Mouse (Mus musculus): ENCODE results near the gene Prmt1. TPM values are rescaled to one million over a fixed set of nuclear protein-coding genes. Genes with fewer than 3 reads are reported as not detected.

Gene Prmt1
- polyA plus RNA-seq, 1 experiment from 2014 or later = 236 TPM

DNA sequence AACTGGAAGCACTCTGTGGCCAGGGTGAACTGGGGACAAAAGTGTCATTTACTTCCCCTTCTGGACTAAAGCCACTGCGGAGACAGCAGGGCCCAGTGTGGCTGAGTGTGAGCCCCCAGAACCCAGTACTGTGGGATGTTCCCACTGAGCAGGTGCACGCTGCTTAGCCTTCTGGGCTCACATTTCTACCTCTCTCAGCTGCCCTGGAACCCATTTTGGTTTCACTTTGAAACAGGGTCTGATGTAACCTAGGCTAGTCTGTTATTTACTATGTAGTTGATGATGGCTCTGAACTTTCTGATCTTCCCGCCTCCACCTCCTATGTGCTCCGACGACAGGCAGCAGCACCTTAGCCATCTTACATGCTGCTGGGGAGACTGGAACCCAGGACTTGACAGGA lies 23.5 kb downstream of the Prmt1 start:
- no peaks in the 10 kb centered on the region for H3K9me3 ChIP-seq (ENCODE audit: control insufficient read depth, low read length)
- 96% methylated on average over 5 of the region's 5 CpGs for WGBS
- H3K9ac ChIP-seq (replicated peaks; ENCODE audit: low read length) = no peak overlapping the region
- peaks cover 77% of the 10 kb centered on the region for H3K36me3 ChIP-seq (ENCODE audit: control insufficient read depth, insufficient read depth, low read length)
- ATAC-seq (ENCODE audit: low FRiP score, low TSS enrichment) (no peak), DNase-seq (no peak)
- H3K4me2 ChIP-seq (ENCODE audit: low read length) = no peak overlapping the region
- no peak overlapping the region for H3K4me3 ChIP-seq (replicated peaks; ENCODE audit: low read depth, low read length)
- no peak overlapping the region for H3K27ac ChIP-seq (replicated peaks; ENCODE audit: low read depth, low read length)
- H3K27me3 ChIP-seq (ENCODE audit: control insufficient read depth, insufficient read depth, low read length) = no peaks in the 10 kb centered on the region
- no peaks in the 10 kb centered on the region for H3K4me1 ChIP-seq (ENCODE audit: control insufficient read depth, insufficient read depth, low read length)

DNA sequence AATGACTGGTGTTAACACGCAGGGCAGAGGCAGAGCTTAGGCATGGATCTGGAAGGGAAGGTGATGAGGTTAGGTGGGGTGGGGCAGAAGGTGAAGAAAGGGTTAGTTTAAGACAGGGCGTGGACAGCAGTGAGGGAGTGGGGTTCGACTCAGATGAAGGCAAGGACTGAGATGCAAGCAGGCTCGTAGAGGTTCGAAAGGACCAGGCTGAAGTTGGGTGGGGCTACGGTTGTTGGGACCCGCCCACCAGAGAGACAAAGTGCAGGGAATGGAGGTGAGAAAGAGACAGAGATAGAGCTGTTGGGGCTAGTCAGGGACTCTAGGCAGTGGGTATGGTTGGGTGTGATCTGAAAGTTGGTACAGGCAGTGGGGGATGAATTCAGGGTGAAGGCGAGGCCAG lies 24.0 kb downstream of the Prmt1 start:
- no peaks in the 10 kb centered on the region for H3K9me3 ChIP-seq (ENCODE audit: control insufficient read depth, low read length)
- H3K4me1 ChIP-seq (ENCODE audit: control insufficient read depth, insufficient read depth, low read length) = no peaks in the 10 kb centered on the region
- no peak overlapping the region for H3K4me2 ChIP-seq (ENCODE audit: low read length)
- no peak for DNase-seq
- no peak overlapping the region for H3K4me3 ChIP-seq (replicated peaks; ENCODE audit: low read depth, low read length)
- peaks cover 74% of the 10 kb centered on the region for H3K36me3 ChIP-seq (ENCODE audit: control insufficient read depth, insufficient read depth, low read length)
- WGBS = 84% methylated on average over 8 of the region's 8 CpGs
- H3K27ac ChIP-seq (replicated peaks; ENCODE audit: low read depth, low read length) = no peak overlapping the region
- ATAC-seq (ENCODE audit: low FRiP score, low TSS enrichment) = no peak
- no peaks in the 10 kb centered on the region for H3K27me3 ChIP-seq (ENCODE audit: control insufficient read depth, insufficient read depth, low read length)
- no peak overlapping the region for H3K9ac ChIP-seq (replicated peaks; ENCODE audit: low read length)

DNA sequence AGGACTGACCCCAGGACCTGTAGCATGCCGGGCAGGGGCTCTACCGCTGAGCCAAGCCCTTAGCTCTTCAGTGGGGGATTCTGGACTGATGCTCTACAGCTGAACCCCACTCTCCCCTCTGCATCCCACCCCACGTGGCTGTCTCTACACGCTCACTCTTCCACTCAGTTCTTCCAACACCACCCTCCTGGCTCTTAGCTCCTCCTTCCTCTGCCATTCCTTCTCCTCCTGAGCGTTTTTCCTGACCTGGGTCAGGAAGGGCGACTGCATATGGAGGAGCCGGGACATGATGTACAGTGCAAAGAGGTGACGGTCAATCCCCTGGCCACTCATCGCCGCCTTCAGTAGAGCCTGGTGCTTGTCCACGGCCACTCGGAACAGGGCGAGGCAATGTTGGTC lies 25.9 kb downstream of the Prmt1 start:
- Histone ChIP-seq H3K36me3 (ENCODE audit: control insufficient read depth, insufficient read depth, low read length) (peaks cover 58% of the 10 kb centered on the region), H3K4me3 (replicated peaks; ENCODE audit: low read depth, low read length) (no peak overlapping the region), H3K27ac (replicated peaks; ENCODE audit: low read depth, low read length) (no peak overlapping the region), H3K27me3 (ENCODE audit: control insufficient read depth, insufficient read depth, low read length) (no peaks in the 10 kb centered on the region), H3K9ac (replicated peaks; ENCODE audit: low read length) (no peak overlapping the region), H3K9me3 (ENCODE audit: control insufficient read depth, low read length) (no peaks in the 10 kb centered on the region), H3K4me1 (ENCODE audit: control insufficient read depth, insufficient read depth, low read length) (no peaks in the 10 kb centered on the region), H3K4me2 (ENCODE audit: low read length) (no peak overlapping the region)
- no peak for ATAC-seq (ENCODE audit: low FRiP score, low TSS enrichment)
- DNase-seq = no peak
- 93% methylated on average over 13 of the region's 13 CpGs for WGBS

DNA sequence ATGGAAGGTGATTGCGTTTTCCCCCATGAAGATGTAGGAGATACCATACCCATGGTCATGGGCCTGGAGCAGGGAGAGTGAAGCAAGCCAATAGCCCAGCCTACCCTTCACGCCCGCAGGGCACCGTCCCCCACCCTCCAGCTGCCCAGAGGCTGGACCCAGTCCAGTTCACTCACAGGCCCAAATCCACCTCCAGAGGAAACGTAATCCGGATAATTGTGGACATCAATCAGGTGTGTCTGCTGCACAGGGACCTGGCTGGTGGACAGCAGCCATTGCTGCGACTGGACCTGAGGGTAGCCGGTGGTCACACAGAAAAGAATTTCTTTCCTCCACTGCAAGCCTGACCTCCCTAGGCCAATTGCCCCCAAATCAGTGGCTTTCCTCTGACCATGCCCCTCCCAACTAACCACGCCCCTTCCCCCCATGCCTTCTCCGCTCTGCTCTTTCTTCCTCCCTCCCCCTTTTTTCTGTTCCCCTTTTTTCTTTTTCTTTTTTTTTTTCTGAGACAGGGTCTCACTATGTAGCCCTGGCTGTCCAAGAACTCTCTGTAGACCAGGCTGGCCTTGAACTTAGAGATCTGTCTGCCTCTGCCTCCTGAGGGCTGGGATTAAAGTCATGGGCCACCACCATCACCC lies 26.4 kb downstream of the Prmt1 start:
- Histone ChIP-seq H3K9ac (replicated peaks; ENCODE audit: low read length) (no peak overlapping the region), H3K4me1 (ENCODE audit: control insufficient read depth, insufficient read depth, low read length) (no peaks in the 10 kb centered on the region), H3K4me3 (replicated peaks; ENCODE audit: low read depth, low read length) (no peak overlapping the region), H3K27ac (replicated peaks; ENCODE audit: low read depth, low read length) (no peak overlapping the region), H3K27me3 (ENCODE audit: control insufficient read depth, insufficient read depth, low read length) (no peaks in the 10 kb centered on the region), H3K36me3 (ENCODE audit: control insufficient read depth, insufficient read depth, low read length) (peaks cover 55% of the 10 kb centered on the region), H3K9me3 (ENCODE audit: control insufficient read depth, low read length) (no peaks in the 10 kb centered on the region), H3K4me2 (ENCODE audit: low read length) (no peak overlapping the region)
- no peak for ATAC-seq (ENCODE audit: low FRiP score, low TSS enrichment)
- DNase-seq = no peak
- 94% methylated on average over 10 of the region's 10 CpGs for WGBS

DNA sequence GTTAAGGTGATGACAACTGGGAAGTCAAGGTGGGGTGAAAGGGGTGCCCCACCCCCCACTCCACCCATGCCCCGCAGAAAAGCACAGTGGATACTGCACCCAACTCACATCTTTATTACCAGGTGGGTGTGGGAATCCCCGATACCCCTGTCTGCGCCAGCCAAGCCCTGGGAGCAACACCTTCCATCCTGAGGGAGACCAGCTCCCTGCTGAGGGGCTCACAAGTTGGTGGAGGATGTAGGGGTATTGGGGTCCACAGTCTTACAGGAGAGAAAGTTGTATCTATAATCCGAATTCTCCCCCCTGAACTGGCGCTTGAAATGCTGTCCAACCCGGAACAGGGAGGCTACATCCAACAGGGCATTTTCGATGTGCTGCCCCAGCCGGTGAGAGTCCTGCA lies 27.1 kb downstream of the Prmt1 start:
- ATAC-seq (ENCODE audit: low FRiP score, low TSS enrichment) = no peak
- 88% methylated on average over 8 of the region's 8 CpGs for WGBS
- Histone ChIP-seq H3K27me3 (ENCODE audit: control insufficient read depth, insufficient read depth, low read length) (no peaks in the 10 kb centered on the region), H3K4me3 (replicated peaks; ENCODE audit: low read depth, low read length) (no peak overlapping the region), H3K4me2 (ENCODE audit: low read length) (no peak overlapping the region), H3K9ac (replicated peaks; ENCODE audit: low read length) (no peak overlapping the region), H3K36me3 (ENCODE audit: control insufficient read depth, insufficient read depth, low read length) (peaks cover 52% of the 10 kb centered on the region), H3K9me3 (ENCODE audit: control insufficient read depth, low read length) (no peaks in the 10 kb centered on the region), H3K27ac (replicated peaks; ENCODE audit: low read depth, low read length) (no peak overlapping the region), H3K4me1 (ENCODE audit: control insufficient read depth, insufficient read depth, low read length) (no peaks in the 10 kb centered on the region)
- no peak for DNase-seq

DNA sequence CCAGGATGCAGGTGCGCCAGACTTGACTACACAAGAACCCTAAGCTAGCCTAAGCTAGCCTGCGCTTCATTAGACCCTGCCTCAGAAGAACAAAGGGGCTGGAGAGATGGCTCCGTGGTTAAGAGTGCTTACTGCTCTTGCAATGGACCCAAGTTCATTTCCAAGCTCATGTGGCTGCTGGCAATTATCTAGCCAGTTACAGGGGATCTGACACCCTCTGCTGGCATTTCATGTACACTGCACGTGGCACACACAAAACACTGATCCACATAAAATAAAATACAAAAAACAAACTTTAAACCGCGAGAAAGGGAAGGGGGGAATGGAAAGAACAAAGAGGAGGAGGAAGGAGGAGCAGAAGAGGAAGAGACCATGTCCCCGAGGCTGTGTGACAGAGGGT lies 28.2 kb downstream of the Prmt1 start:
- ATAC-seq (ENCODE audit: low FRiP score, low TSS enrichment) (no peak), DNase-seq (peak; percentile 70)
- WGBS = 56% methylated on average over 7 of the region's 7 CpGs
- Histone ChIP-seq H3K4me1 (ENCODE audit: control insufficient read depth, insufficient read depth, low read length) (no peaks in the 10 kb centered on the region), H3K27ac (replicated peaks; ENCODE audit: low read depth, low read length) (no peak overlapping the region), H3K36me3 (ENCODE audit: control insufficient read depth, insufficient read depth, low read length) (peaks cover 43% of the 10 kb centered on the region), H3K9ac (replicated peaks; ENCODE audit: low read length) (no peak overlapping the region), H3K4me2 (ENCODE audit: low read length) (no peak overlapping the region), H3K9me3 (ENCODE audit: control insufficient read depth, low read length) (no peaks in the 10 kb centered on the region), H3K27me3 (ENCODE audit: control insufficient read depth, insufficient read depth, low read length) (no peaks in the 10 kb centered on the region), H3K4me3 (replicated peaks; ENCODE audit: low read depth, low read length) (no peak overlapping the region)

DNA sequence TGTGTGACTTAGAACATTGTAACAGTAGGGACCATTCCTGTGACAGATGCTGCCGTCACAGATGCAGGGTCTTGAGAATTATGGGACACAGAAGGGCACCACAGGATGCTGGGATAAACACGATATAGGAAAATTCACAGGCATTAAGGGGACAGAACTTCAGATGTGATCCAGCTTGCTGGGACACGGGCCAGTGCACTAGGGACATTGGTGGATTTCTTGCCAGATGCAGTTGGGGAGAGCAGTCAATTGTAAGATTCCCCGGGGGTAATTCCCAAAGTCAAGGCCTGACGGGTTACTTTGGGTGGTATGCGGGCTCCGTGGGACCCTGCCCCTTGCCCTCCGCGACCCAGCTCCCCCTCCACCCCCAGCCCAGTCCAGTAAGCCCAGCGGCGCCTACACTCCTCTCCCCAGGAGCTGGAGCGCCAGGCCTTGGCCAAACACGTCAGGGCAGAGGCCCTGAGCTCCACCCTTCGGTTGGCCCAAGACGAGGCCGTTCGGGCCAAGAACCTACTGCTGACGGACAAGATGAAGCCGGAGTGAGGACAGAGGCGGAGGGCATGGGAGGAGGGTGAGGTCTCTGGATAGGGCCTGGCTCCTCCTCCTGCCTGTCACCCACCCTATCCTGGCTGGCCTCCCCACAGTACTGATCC lies 29.1 kb downstream of the Prmt1 start:
- Histone ChIP-seq H3K9me3 (ENCODE audit: control insufficient read depth, low read length) (no peaks in the 10 kb centered on the region), H3K4me1 (ENCODE audit: control insufficient read depth, insufficient read depth, low read length) (peaks cover 5% of the 10 kb centered on the region; the same call in 1 of the 2 replicates), H3K36me3 (ENCODE audit: control insufficient read depth, insufficient read depth, low read length) (peaks cover 35% of the 10 kb centered on the region), H3K9ac (replicated peaks; ENCODE audit: low read length) (no peak overlapping the region), H3K27ac (replicated peaks; ENCODE audit: low read depth, low read length) (no peak overlapping the region), H3K4me3 (replicated peaks; ENCODE audit: low read depth, low read length) (no peak overlapping the region), H3K27me3 (ENCODE audit: control insufficient read depth, insufficient read depth, low read length) (peaks cover 3% of the 10 kb centered on the region), H3K4me2 (ENCODE audit: low read length) (no peak overlapping the region)
- WGBS = 75% methylated on average over 20 of the region's 20 CpGs
- ATAC-seq (ENCODE audit: low FRiP score, low TSS enrichment) = no peak
- no peak for DNase-seq

DNA sequence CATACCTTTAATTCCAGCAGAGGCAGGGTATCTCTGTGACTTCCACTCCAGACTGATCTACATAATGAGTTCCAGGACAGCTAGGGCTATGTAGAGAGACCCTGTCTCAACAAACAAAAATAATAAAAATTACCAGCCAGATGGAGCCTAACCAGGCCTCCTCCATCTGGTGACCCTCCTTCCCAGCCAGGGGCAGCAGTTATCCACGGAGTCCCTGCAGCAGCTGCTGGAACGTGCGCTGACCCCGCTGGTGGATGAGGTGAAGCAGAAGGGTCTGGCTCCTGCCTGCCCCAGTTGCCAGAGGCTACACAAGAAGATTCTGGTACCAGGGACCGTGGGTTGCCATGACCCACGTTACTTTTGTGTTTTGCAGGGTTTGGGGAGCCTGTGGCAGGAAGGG lies 30.1 kb downstream of the Prmt1 start:
- no peak for ATAC-seq (ENCODE audit: low FRiP score, low TSS enrichment)
- WGBS = 60% methylated on average over 6 of the region's 6 CpGs

DNA sequence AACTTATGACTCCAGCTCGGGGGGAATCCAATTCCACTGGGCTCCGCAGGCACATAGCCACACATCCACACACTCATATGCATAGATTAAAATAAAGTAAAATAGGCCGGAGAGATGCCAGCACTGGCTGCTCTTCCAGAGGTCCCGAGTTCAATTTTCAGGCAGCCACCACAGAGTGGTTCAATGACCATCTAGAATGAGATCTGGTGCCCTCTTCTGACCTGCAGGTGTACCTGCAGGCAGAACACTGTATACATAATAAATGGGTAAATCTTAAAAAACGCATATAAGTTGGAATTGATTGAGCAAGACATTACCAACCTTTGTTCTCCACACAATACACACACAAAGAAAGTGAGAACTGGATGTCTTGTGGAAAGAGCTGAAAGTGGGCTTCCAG lies 30.7 kb downstream of the Prmt1 start:
- no peak overlapping the region for H3K4me3 ChIP-seq (replicated peaks; ENCODE audit: low read depth, low read length)
- WGBS = 55% methylated on average over 5 of the region's 5 CpGs
- no peak overlapping the region for H3K9ac ChIP-seq (replicated peaks; ENCODE audit: low read length)
- DNase-seq = peak; percentile 68
- no peak overlapping the region for H3K4me2 ChIP-seq (ENCODE audit: low read length)
- H3K4me1 ChIP-seq (ENCODE audit: control insufficient read depth, insufficient read depth, low read length) = peaks cover 13% of the 10 kb centered on the region
- no peak overlapping the region for H3K27ac ChIP-seq (replicated peaks; ENCODE audit: low read depth, low read length)
- H3K36me3 ChIP-seq (ENCODE audit: control insufficient read depth, insufficient read depth, low read length) = peaks cover 18% of the 10 kb centered on the region
- H3K9me3 ChIP-seq (ENCODE audit: control insufficient read depth, low read length) = no peaks in the 10 kb centered on the region
- ATAC-seq (ENCODE audit: low FRiP score, low TSS enrichment) = no peak
- H3K27me3 ChIP-seq (ENCODE audit: control insufficient read depth, insufficient read depth, low read length) = peaks cover 18% of the 10 kb centered on the region

More for the DNA sequence above, 30.1 kb downstream of the Prmt1 start:
- Histone ChIP-seq H3K4me1 (ENCODE audit: control insufficient read depth, insufficient read depth, low read length) (peaks cover 13% of the 10 kb centered on the region), H3K9me3 (ENCODE audit: control insufficient read depth, low read length) (no peaks in the 10 kb centered on the region), H3K9ac (replicated peaks; ENCODE audit: low read length) (no peak overlapping the region), H3K4me2 (ENCODE audit: low read length) (no peak overlapping the region), H3K4me3 (replicated peaks; ENCODE audit: low read depth, low read length) (no peak overlapping the region), H3K27me3 (ENCODE audit: control insufficient read depth, insufficient read depth, low read length) (peaks cover 12% of the 10 kb centered on the region), H3K27ac (replicated peaks; ENCODE audit: low read depth, low read length) (no peak overlapping the region), H3K36me3 (ENCODE audit: control insufficient read depth, insufficient read depth, low read length) (peaks cover 24% of the 10 kb centered on the region)
- no peak for DNase-seq
